16 mouse cellular contexts compared by ENCODE assay signal in genomic region chr3:101219897-101220296, GRCm38 (mm10).
DNase-seq lines count a peak whose midpoint lies in the region; ATAC-seq and TF ChIP-seq lines count a peak whose summit lies in the region.
"Had no signal": no experiment of that assay in that cellular context is flagged by ENCODE, and none has a peak within 500 bp of the region (broad histone marks: within the 10 kb centered on the region; RNA-seq: fewer than 3 reads in every experiment).

No protein-coding gene starts in this region.

- no peaks in the 10 kb centered on the region for H3K36me3 ChIP-seq in forebrain, postnatal 0 days (ENCODE audit: insufficient read depth)
- H3K36me3 ChIP-seq in forebrain, embryonic 13.5 days (ENCODE audit: poor library complexity, severe bottlenecking) = 0 out of 2 replicates have a peak, but pooled peaks cover 3% of the 10 kb centered on the region
- no peaks in the 10 kb centered on the region for H3K36me3 ChIP-seq in liver, postnatal 0 days (replicated peaks; ENCODE audit: insufficient read depth, low read length)
- H3K36me3 ChIP-seq in liver, embryonic 11.5 days (ENCODE audit: control insufficient read depth, insufficient read depth, low read length) = no peaks in the 10 kb centered on the region
- H3K36me3 ChIP-seq: kidney, embryonic 15.5 days had no signal

- no peaks in the 10 kb centered on the region for H3K27me3 ChIP-seq in forebrain, postnatal 0 days (ENCODE audit: insufficient read depth, low read length)
- H3K27me3 ChIP-seq in forebrain, embryonic 13.5 days = no peaks in the 10 kb centered on the region
- H3K27me3 ChIP-seq in liver, postnatal 0 days (ENCODE audit: insufficient read depth, low read length) = no peaks in the 10 kb centered on the region
- H3K27me3 ChIP-seq in liver, embryonic 11.5 days (replicated peaks; ENCODE audit: control insufficient read depth, insufficient read depth, low read length) = no peaks in the 10 kb centered on the region
- H3K27me3 ChIP-seq: kidney, embryonic 15.5 days had no signal

- H3K4me2 ChIP-seq in forebrain, postnatal 0 days (ENCODE audit: low read depth) = no peak overlapping the region
- H3K4me2 ChIP-seq in forebrain, embryonic 13.5 days = no peak overlapping the region
- H3K4me2 ChIP-seq in liver, postnatal 0 days (ENCODE audit: low read depth, low read length) = no peak overlapping the region
- H3K4me2 ChIP-seq in liver, embryonic 11.5 days = no peak overlapping the region
- H3K4me2 ChIP-seq: kidney, embryonic 15.5 days had no signal

- no peak for DNase-seq in forebrain, postnatal 0 days
- no peak for DNase-seq in liver, postnatal 0 days
- DNase-seq in liver, embryonic 11.5 days (ENCODE audit: low spot score) = no peak
- DNase-seq in B cell, adult 2 months = peak; percentile 60 to 61
- peak; percentile 19 for DNase-seq in T-cell, adult 2 months (ENCODE audit: low spot score)
- DNase-seq in cerebellum, postnatal 10 days = no peak
- no peak for DNase-seq in layer of hippocampus, adult 9-11 months
- DNase-seq: cerebellum, postnatal 14 days; heart, adult 11 months; left cerebral cortex, postnatal 4 days; lung, adult 18-20 months had no signal

- WGBS in forebrain, postnatal 0 days = 93% methylated on average over 2 of the region's 2 CpGs
- 90% methylated on average over 2 of the region's 2 CpGs for WGBS in forebrain, embryonic 13.5 days
- 81% methylated on average over 2 of the region's 2 CpGs for WGBS in liver, postnatal 0 days (ENCODE audit: insufficient replicate concordance)
- 93% methylated on average over 2 of the region's 2 CpGs for WGBS in liver, embryonic 11.5 days

- no peak overlapping the region for H3K9ac ChIP-seq in forebrain, postnatal 0 days
- H3K9ac ChIP-seq in forebrain, embryonic 13.5 days = no peak overlapping the region
- no peak overlapping the region for H3K9ac ChIP-seq in liver, postnatal 0 days (replicated peaks)
- H3K9ac ChIP-seq in liver, embryonic 11.5 days (ENCODE audit: low read depth, low read length) = no peak overlapping the region
- H3K9ac ChIP-seq: kidney, embryonic 15.5 days had no signal

- H3K4me1 ChIP-seq in forebrain, postnatal 0 days (ENCODE audit: insufficient read depth) = no peaks in the 10 kb centered on the region
- H3K4me1 ChIP-seq in forebrain, embryonic 13.5 days = no peaks in the 10 kb centered on the region
- no peaks in the 10 kb centered on the region for H3K4me1 ChIP-seq in liver, postnatal 0 days (ENCODE audit: insufficient read depth)
- H3K4me1 ChIP-seq in liver, embryonic 11.5 days (replicated peaks; ENCODE audit: control insufficient read depth, insufficient read depth, low read length) = no peaks in the 10 kb centered on the region
- H3K4me1 ChIP-seq: kidney, embryonic 15.5 days had no signal

- H3K9me3 ChIP-seq in forebrain, postnatal 0 days (ENCODE audit: low read length) = no peaks in the 10 kb centered on the region
- peaks cover 13% of the 10 kb centered on the region; the same call in 1 of the 2 replicates for H3K9me3 ChIP-seq in forebrain, embryonic 13.5 days (replicated peaks)
- no peaks in the 10 kb centered on the region; the same call in 1 of the 2 replicates for H3K9me3 ChIP-seq in liver, postnatal 0 days (ENCODE audit: low read length)
- H3K9me3 ChIP-seq in liver, embryonic 11.5 days (ENCODE audit: control insufficient read depth, low read length) = peaks cover 3% of the 10 kb centered on the region; the same call in 1 of the 2 replicates

- TF ChIP-seq CTCF in forebrain, postnatal 0 days (IDR thresholded peaks at IDR 0.05; ENCODE audit: low read depth) = peak; percentile 39
- peak; percentile 34 for TF ChIP-seq CTCF in liver, postnatal 0 days (IDR thresholded peaks at IDR 0.05; ENCODE audit: low read depth)

- H3K4me3 ChIP-seq in forebrain, postnatal 0 days (ENCODE audit: low read depth, low read length) = no peak overlapping the region
- no peak overlapping the region for H3K4me3 ChIP-seq in forebrain, embryonic 13.5 days
- H3K4me3 ChIP-seq in liver, postnatal 0 days (ENCODE audit: low read depth, low read length) = no peak overlapping the region
- H3K4me3 ChIP-seq in liver, embryonic 11.5 days (ENCODE audit: low read depth, low read length) = no peak overlapping the region
- H3K4me3 ChIP-seq: erythroblast, embryonic 14.5 days; kidney, embryonic 15.5 days; myocyte had no signal

- no peak for TF ChIP-seq EP300 in liver, postnatal 0 days (IDR thresholded peaks at IDR 0.05; ENCODE audit: low read depth)

- H3K27ac ChIP-seq in forebrain, postnatal 0 days (ENCODE audit: low read depth, low read length) = no peak overlapping the region
- H3K27ac ChIP-seq in forebrain, embryonic 13.5 days = no peak overlapping the region
- H3K27ac ChIP-seq in liver, postnatal 0 days (ENCODE audit: low read depth) = no peak overlapping the region
- H3K27ac ChIP-seq in liver, embryonic 11.5 days (ENCODE audit: low read depth, low read length) = no peak overlapping the region
- H3K27ac ChIP-seq: kidney, embryonic 15.5 days had no signal

- ATAC-seq in forebrain, postnatal 0 days = no peak
- ATAC-seq in forebrain, embryonic 13.5 days = no peak
- no peak for ATAC-seq in liver, postnatal 0 days
- ATAC-seq in liver, embryonic 11.5 days (replicated peaks; ENCODE audit: low FRiP score) = no peak
- ATAC-seq: hindbrain, embryonic 16.5 days had no signal

Comparison
In these comparisons a context has a peak if more than half of its experiments do, and no peak if none do; other contexts are left out.
1. DNase-seq: peak in B cell, adult 2 months (2 of 2) and T-cell, adult 2 months (single experiment); none in forebrain, postnatal 0 days (single experiment), liver, postnatal 0 days (single experiment), liver, embryonic 11.5 days (single experiment), cerebellum, postnatal 10 days (0 of 2) and layer of hippocampus, adult 9-11 months (single experiment).